Mouse (Mus musculus) left cerebral cortex, adult 8-10 months (tissue): ENCODE data around the gene Samd4b. TPM values are rescaled to one million over a fixed set of nuclear protein-coding genes. Genes with fewer than 3 reads are reported as not detected.
"Not testable (repeated sequence)": the region's sequence is repeated elsewhere in the genome, so short reads cannot be mapped to it uniquely, and the experiment has no call there.

Experiments used
- DNase-seq, 2 experiments: peaks; one replicate each; pipeline ENCODE4 v3.0.0; 2022; ENCODE audit warnings: low spot score in 2 of 2
- total RNA-seq, 4 experiments: library from RNA; stranded (reverse); gene quantifications; 2 replicates each; pipeline ENCODE4 v1.2.4; 2022

Samd4b gene
- total RNA-seq, 4 experiments from 2014 or later, result 58.2 to 70.1 (median 61.7) TPM

- not testable (repeated sequence) for DNase-seq
Measured at GRCm38 (mm10) chr7:28510405-28510974, 87.5 kb downstream of the Samd4b start, which contains the start of gene Ifnl2. Gene Ifnl2, minus strand, starts transcription at chr7:28510455.

- not testable (repeated sequence) for DNase-seq
Measured at GRCm38 (mm10) chr7:28509121-28509520, 88.8 kb downstream of the Samd4b start.

- no peak for DNase-seq
Measured at GRCm38 (mm10) chr7:28505585-28505984, 92.4 kb downstream of the Samd4b start.

DNA sequence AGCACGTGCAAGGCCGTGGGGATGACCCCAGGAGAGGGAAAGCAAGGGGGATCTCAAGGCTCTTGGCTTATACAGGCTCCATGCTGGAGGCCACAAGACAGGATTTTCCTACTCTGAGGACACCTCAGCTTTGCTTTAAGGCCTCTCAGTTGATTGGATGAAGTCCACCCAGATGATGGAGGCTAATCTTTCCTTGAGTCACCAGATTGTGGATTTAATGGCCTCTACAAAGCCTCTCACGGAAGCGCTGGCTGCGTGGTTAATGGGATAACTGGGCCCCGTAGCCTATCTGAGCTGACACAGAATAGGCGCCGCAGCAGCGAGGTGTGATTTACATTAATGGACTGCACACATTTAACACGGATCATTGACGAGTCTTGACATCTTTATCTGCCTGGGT, 102.5 kb downstream of the Samd4b start:
- no peak for DNase-seq

DNA sequence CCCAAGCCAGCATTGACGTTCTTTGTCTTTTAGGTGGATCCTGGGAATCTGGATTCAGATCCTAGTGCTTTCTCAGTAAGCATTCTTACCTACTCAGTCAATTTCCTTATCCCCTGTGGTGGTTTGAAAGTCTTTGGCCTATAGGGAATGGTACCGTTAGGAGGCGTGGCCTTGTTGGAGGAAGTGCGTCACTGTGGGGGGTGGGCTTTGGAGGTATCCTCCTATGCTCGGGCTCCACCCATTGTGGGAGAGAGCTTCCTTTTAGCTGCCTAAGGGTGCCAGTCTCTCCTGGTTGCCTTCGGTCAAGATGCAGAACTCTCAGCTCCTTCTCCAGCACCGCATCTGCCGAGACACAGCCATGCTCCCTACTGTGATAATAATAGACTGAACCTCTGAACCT, 105.6 kb downstream of the Samd4b start:
- no peak for DNase-seq

DNA sequence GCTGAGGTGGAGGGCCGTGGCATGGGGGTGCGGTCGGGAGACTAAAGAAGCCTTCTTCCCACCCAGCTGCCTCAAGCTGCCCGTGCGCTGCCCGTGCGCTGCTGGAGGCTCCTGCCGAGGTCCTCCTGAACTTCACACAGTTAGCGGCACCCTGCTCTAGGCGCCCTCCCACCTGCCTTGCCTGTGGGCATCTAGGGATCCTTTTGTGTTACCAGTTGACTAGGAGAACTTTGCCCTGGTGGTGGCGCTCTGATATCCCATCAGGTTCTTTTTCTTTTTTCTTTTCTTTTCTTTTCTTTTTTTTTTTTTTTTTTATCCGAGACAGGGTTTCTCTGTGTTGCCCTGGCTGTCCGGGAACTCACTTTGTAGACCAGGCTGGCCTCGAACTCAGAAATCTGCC, 107.0 kb downstream of the Samd4b start:
- DNase-seq, result no peak

DNA sequence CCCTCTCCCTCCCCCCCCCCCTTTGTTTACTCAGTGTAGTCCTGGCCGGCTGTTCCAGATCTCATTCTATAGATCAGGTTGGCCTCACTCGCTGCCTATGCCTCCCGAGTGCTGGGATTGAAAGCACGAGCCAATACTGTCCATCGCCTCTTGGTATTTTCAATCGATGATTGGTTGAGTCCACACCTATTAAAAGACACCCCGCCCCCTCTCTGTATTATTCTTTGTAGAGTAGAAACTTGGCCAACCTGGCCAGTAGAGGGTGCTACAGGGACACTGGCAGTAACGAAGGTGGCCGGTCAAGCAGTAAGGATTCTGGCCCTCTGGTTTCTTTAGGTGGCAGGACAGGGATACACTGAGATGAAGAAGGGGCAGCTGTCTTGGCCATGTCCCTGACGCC, 107.5 kb downstream of the Samd4b start:
- DNase-seq, result no peak

- peak in 1 of 2 experiments; percentile 58 for DNase-seq
Measured at GRCm38 (mm10) chr7:28488030-28488491, 109.9 kb downstream of the Samd4b start.

- DNase-seq, result no peak
Measured at GRCm38 (mm10) chr7:28484192-28484591, 113.8 kb downstream of the Samd4b start.

- peak in 1 of 2 experiments; percentile 61 for DNase-seq
Measured at GRCm38 (mm10) chr7:28482854-28483253, 115.1 kb downstream of the Samd4b start.

DNA sequence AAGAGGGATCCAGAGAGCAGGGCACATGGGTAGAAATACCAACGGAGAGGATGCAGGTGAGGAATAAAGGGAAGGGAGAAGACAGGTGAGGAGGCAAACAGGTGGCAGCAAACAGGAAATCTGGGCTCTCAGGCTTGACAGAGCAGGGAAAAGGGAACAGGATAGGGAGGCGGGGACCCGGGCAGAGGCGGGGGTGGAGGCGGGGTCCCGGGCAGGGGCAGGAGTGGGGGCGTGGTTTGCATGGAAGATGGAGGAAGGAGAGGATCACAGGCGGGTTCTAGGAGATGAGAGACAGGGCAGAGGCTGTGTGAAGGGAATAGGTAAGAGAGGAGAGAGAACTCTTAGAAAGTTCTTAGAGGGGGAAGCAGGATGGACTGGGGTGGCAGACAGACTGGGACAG, 119.1 kb downstream of the Samd4b start:
- DNase-seq, result no peak

- DNase-seq, result no peak
Measured at GRCm38 (mm10) chr7:28477363-28477762, 120.6 kb downstream of the Samd4b start.

DNA sequence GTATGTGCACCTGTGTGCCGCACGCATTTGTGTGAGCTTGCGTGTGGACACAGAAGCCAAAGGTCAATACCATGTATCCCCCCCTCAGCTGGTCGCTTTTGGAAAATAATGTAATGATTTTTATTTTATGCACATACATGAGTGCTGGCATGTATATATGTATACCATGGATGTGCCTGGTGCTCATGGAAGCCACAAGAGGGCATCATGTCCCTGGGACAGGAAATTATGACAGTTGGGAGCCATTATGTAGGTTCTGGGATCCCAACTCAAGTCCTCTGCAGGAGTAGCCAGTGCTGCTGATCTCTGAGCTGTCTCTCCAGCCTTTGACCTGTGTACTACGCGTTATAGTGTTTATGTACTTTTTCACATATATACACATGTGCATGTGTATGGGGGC, 121.8 kb downstream of the Samd4b start:
- DNase-seq, result no peak

GRCm38 (mm10) chr7:28467213-28467751, 130.7 kb downstream of the Samd4b start:
- DNase-seq, result no peak

- DNase-seq, result no peak
Measured at GRCm38 (mm10) chr7:28466721-28467212, 131.2 kb downstream of the Samd4b start.

GRCm38 (mm10) chr7:28464416-28465212, 133.3 kb downstream of the Samd4b start:
- DNase-seq, result peak; percentile 77 to 95

- no peak for DNase-seq
Measured at GRCm38 (mm10) chr7:28462769-28463168, 135.2 kb downstream of the Samd4b start.

- no peak for DNase-seq
Measured at GRCm38 (mm10) chr7:28460361-28460760, 137.6 kb downstream of the Samd4b start.

DNA sequence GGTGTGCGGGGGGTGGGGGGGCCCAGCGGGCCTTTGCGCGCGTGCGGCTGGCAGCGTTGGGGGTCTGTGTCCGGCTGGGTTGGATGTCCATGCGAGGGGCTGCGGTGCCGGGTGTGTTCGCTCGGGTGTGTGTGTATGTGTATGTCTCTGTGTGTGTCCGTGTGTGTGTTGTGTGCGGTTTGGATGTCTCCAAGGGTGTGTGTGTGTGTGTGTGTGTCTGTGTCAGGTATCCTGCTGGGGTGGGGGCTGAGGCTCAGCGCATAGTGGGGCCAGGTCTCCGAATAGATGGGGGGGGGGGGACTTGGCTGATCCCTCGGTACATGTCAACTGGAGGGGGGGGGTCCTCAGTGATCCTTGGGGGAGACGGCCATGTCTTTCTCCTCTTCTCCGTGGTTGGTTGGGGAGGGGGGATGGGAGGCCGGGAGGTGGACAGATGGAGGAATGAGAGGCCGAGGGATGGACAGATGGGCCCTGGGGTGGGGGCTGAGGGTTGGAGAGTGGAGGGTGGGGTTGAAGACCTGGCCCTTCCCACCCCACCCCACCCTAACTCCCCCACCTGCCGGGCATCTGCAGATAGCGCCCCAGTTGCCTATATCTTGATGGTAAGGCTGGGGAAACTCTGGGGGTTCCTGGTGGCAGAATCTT, 145.5 kb downstream of the Samd4b start:
- DNase-seq, result no peak

DNA sequence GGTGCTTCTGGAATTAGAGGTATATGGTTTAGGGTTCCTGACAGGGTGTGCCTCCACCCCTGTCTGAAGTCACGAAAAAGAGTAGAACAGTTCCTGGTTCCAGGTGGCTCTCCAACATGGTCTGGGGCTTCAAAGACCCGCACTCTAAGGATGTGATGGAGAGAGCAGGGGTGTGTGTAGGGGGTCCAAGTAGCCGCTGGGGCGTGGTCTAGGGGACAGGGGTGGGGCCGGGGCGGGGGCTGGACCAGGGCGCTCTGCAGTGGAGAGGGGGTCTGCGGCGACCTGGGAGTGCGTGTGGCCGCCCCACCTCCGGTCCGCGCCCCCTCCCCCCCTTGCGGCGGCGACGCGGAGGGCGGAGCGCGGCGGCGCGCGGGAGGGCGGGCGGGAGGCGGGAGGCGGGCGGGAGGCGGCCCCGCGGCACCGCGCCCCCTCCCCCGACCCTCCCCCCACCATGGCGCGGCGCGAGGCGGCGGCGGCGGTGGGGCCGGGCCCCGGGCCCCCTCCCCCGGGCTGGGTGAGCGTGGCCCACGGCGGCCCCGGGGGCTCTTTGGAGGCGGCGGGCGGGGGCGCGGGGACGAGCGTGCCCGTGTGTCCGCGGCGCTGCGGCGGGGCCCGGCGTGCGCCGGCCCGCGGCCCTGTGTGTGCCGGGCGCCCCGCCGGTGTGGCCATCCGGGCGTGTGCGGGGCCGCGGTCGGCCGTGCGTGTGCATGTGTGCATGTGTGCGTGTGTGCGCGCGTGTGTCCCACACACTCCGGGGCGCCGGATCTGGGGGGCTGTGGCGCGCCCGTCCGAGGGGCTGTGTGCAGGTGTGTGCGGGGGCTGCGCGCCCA, 146.2 kb downstream of the Samd4b start, which contains the start of gene Lrfn1:
TSS of gene Lrfn1 (plus strand) at position 450 of the 830 bp plus-strand sequence.
- no peak for DNase-seq
